In the genomic region with DNA sequence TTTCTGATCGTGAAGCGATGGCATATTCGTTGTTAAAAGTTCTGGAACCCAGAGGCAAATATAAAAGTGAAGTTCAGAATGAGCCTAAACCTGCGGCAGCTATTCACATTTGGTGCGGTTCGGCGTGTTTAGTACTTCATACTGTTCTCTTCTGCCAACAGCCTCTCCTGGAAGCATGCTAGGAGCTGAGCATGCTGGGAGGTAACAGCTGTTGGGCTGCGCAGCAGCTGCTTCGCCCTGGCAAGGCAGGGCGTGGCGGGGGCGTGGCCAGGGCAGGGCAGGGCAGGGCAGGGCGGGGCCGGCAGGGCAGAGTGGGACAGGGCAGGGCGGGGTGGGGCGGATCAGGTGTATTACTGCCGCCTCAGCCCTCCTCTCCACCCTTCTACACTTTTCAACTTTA, we compare ENCODE assay signal across 29 mouse cellular contexts.
A peak's percentile ranks its signal among the peaks of the same experiment; 100 is the strongest.
DNase-seq lines count a peak whose midpoint lies in the region; ATAC-seq and TF ChIP-seq lines count a peak whose summit lies in the region.
"Had no signal": no experiment of that assay in that cellular context is flagged by ENCODE, and none has a peak within 500 bp of the region (broad histone marks: within the 10 kb centered on the region; RNA-seq: fewer than 3 reads in every experiment).

No protein-coding gene starts in this region.

- no peak overlapping the region for H3ac ChIP-seq in myocyte (ENCODE audit: control insufficient read depth, insufficient read length)

- no peak for ATAC-seq in intestine, embryonic 14.5 days (replicated peaks; ENCODE audit: low FRiP score, low TSS enrichment, low read depth)
- ATAC-seq in intestine, postnatal 0 days, result no peak
- peak; percentile 42; the same call in 1 of the 2 replicates for ATAC-seq in liver, embryonic 12.5 days
- ATAC-seq in liver, postnatal 0 days, result no peak
- ATAC-seq: forebrain, embryonic 15.5 days had no signal

- H3K27ac ChIP-seq in intestine, embryonic 14.5 days (ENCODE audit: low read depth), result no peak overlapping the region
- H3K27ac ChIP-seq in intestine, postnatal 0 days (ENCODE audit: low read depth, low read length), result no peak overlapping the region
- H3K27ac ChIP-seq in liver, embryonic 12.5 days, result no peak overlapping the region
- H3K27ac ChIP-seq in liver, postnatal 0 days (ENCODE audit: low read depth), result no peak overlapping the region
- H3K27ac ChIP-seq: embryonic facial prominence, embryonic 10.5 days; embryonic facial prominence, embryonic 13.5 days; forebrain, embryonic 12.5 days; forebrain, embryonic 15.5 days; heart, adult 2 months; heart, embryonic 10.5 days; heart, embryonic 13.5 days; hindbrain, embryonic 12.5 days; hindbrain, embryonic 15.5 days had no signal

- no peak overlapping the region for H3K4me3 ChIP-seq in intestine, embryonic 14.5 days (ENCODE audit: low read depth, low read length)
- no peak overlapping the region for H3K4me3 ChIP-seq in intestine, postnatal 0 days (ENCODE audit: low read depth, low read length)
- no peak overlapping the region for H3K4me3 ChIP-seq in liver, embryonic 12.5 days
- no peak overlapping the region for H3K4me3 ChIP-seq in liver, postnatal 0 days (ENCODE audit: low read depth, low read length)
- no peak overlapping the region for H3K4me3 ChIP-seq in myocyte
- H3K4me3 ChIP-seq: embryonic facial prominence, embryonic 10.5 days; embryonic facial prominence, embryonic 13.5 days; erythroblast, embryonic 14.5 days; forebrain, embryonic 12.5 days; forebrain, embryonic 15.5 days; heart, adult 2 months; heart, embryonic 10.5 days; heart, embryonic 13.5 days; hindbrain, embryonic 12.5 days; hindbrain, embryonic 15.5 days had no signal

- TF ChIP-seq CTCF in intestine, postnatal 0 days (IDR thresholded peaks at IDR 0.05; ENCODE audit: low read depth), result no peak
- TF ChIP-seq CTCF in liver, postnatal 0 days (IDR thresholded peaks at IDR 0.05; ENCODE audit: low read depth), result no peak

- 0 out of 2 replicates have a peak, but pooled peaks cover 5% of the 10 kb centered on the region for H3K9me3 ChIP-seq in intestine, embryonic 14.5 days (ENCODE audit: control insufficient read depth, low read length)
- 0 out of 2 replicates have a peak, but pooled peaks cover 2% of the 10 kb centered on the region for H3K9me3 ChIP-seq in intestine, postnatal 0 days (ENCODE audit: control insufficient read depth)
- peaks cover 17% of the 10 kb centered on the region for H3K9me3 ChIP-seq in liver, embryonic 12.5 days (replicated peaks)
- no peaks in the 10 kb centered on the region; the same call in 1 of the 2 replicates for H3K9me3 ChIP-seq in liver, postnatal 0 days (ENCODE audit: low read length)
- H3K9me3 ChIP-seq: embryonic facial prominence, embryonic 10.5 days; embryonic facial prominence, embryonic 13.5 days; forebrain, embryonic 12.5 days; forebrain, embryonic 15.5 days; heart, embryonic 10.5 days; hindbrain, embryonic 12.5 days; hindbrain, embryonic 15.5 days had no signal

- WGBS in intestine, embryonic 14.5 days, result 74% methylated on average over 17 of the region's 17 CpGs
- WGBS in intestine, postnatal 0 days, result 73% methylated on average over 17 of the region's 17 CpGs
- 71% methylated on average over 17 of the region's 17 CpGs for WGBS in liver, embryonic 12.5 days (ENCODE audit: insufficient replicate concordance)
- 78% methylated on average over 16 of the region's 17 CpGs for WGBS in liver, postnatal 0 days (ENCODE audit: insufficient replicate concordance)

- no peak overlapping the region for H3K9ac ChIP-seq in intestine, embryonic 14.5 days (ENCODE audit: low read length)
- no peak overlapping the region for H3K9ac ChIP-seq in intestine, postnatal 0 days (ENCODE audit: low read depth, low read length)
- H3K9ac ChIP-seq in liver, embryonic 12.5 days, result no peak overlapping the region
- no peak overlapping the region for H3K9ac ChIP-seq in liver, postnatal 0 days (replicated peaks)
- H3K9ac ChIP-seq: embryonic facial prominence, embryonic 13.5 days; forebrain, embryonic 12.5 days; forebrain, embryonic 15.5 days; heart, embryonic 13.5 days; hindbrain, embryonic 12.5 days; hindbrain, embryonic 15.5 days had no signal

- TF ChIP-seq POLR2A in myocyte (IDR thresholded peaks at IDR 0.05; ENCODE audit: insufficient read length, low read depth), result no peak

- no peaks in the 10 kb centered on the region for H3K79me2 ChIP-seq in myocyte (ENCODE audit: control insufficient read depth, insufficient read depth)

- TF ChIP-seq EP300 in liver, postnatal 0 days (IDR thresholded peaks at IDR 0.05; ENCODE audit: low read depth), result no peak

- no peaks in the 10 kb centered on the region for H3K36me3 ChIP-seq in intestine, embryonic 14.5 days (ENCODE audit: control insufficient read depth, insufficient read depth, low read length)
- H3K36me3 ChIP-seq in intestine, postnatal 0 days (ENCODE audit: control insufficient read depth, insufficient read depth), result no peaks in the 10 kb centered on the region
- H3K36me3 ChIP-seq in liver, embryonic 12.5 days, result no peaks in the 10 kb centered on the region
- H3K36me3 ChIP-seq in liver, postnatal 0 days (replicated peaks; ENCODE audit: insufficient read depth, low read length), result no peaks in the 10 kb centered on the region
- H3K36me3 ChIP-seq in myocyte (ENCODE audit: control insufficient read depth, insufficient read depth), result no peaks in the 10 kb centered on the region
- H3K36me3 ChIP-seq: embryonic facial prominence, embryonic 10.5 days; embryonic facial prominence, embryonic 13.5 days; forebrain, embryonic 12.5 days; forebrain, embryonic 15.5 days; G1E; heart, embryonic 10.5 days; heart, embryonic 13.5 days; hindbrain, embryonic 12.5 days; hindbrain, embryonic 15.5 days had no signal

- H3K4me2 ChIP-seq in intestine, embryonic 14.5 days (ENCODE audit: low read length), result no peak overlapping the region
- no peak overlapping the region for H3K4me2 ChIP-seq in intestine, postnatal 0 days (replicated peaks; ENCODE audit: low read depth)
- H3K4me2 ChIP-seq in liver, embryonic 12.5 days, result no peak overlapping the region
- H3K4me2 ChIP-seq in liver, postnatal 0 days (ENCODE audit: low read depth, low read length), result no peak overlapping the region
- no peak overlapping the region for H3K4me2 ChIP-seq in myocyte (ENCODE audit: low read depth)
- H3K4me2 ChIP-seq: embryonic facial prominence, embryonic 13.5 days; forebrain, embryonic 12.5 days; forebrain, embryonic 15.5 days; heart, embryonic 13.5 days; hindbrain, embryonic 12.5 days; hindbrain, embryonic 15.5 days had no signal

- peak; percentile 28 for DNase-seq in intestine, embryonic 14.5 days (ENCODE audit: low spot score)
- DNase-seq in liver, postnatal 0 days, result no peak
- DNase-seq in ZHBTc4 (ENCODE audit: low read depth, low spot score), result peak; percentile 59
- DNase-seq in thymus, postnatal 14 days, result no peak
- no peak for DNase-seq in cerebellum, postnatal 14 days
- DNase-seq: adrenal gland, postnatal 14 days; B cell, adult 2 months; cerebellum, adult 11 months; cerebellum, adult 2 months; cerebellum, adult 9-11 months; cerebellum, postnatal 36 days; embryo, embryonic 11 days; gastrocnemius, postnatal 25 days; heart, adult 2 months; heart, postnatal 14 days had no signal

- no peaks in the 10 kb centered on the region for H3K4me1 ChIP-seq in intestine, embryonic 14.5 days (replicated peaks; ENCODE audit: control insufficient read depth, insufficient read depth, low read length)
- H3K4me1 ChIP-seq in intestine, postnatal 0 days (replicated peaks; ENCODE audit: control insufficient read depth, insufficient read depth, low read length), result no peaks in the 10 kb centered on the region
- peaks cover 5% of the 10 kb centered on the region for H3K4me1 ChIP-seq in liver, embryonic 12.5 days
- H3K4me1 ChIP-seq in liver, postnatal 0 days (ENCODE audit: insufficient read depth), result no peaks in the 10 kb centered on the region
- H3K4me1 ChIP-seq: embryonic facial prominence, embryonic 10.5 days; embryonic facial prominence, embryonic 13.5 days; forebrain, embryonic 12.5 days; forebrain, embryonic 15.5 days; heart, embryonic 10.5 days; heart, embryonic 13.5 days; hindbrain, embryonic 12.5 days; hindbrain, embryonic 15.5 days had no signal

- no peaks in the 10 kb centered on the region for H3K27me3 ChIP-seq in intestine, embryonic 14.5 days (replicated peaks; ENCODE audit: control insufficient read depth, insufficient read depth, low read length)
- H3K27me3 ChIP-seq in intestine, postnatal 0 days (replicated peaks; ENCODE audit: control insufficient read depth, insufficient read depth, low read length), result no peaks in the 10 kb centered on the region
- no peaks in the 10 kb centered on the region for H3K27me3 ChIP-seq in liver, embryonic 12.5 days (replicated peaks)
- no peaks in the 10 kb centered on the region for H3K27me3 ChIP-seq in liver, postnatal 0 days (ENCODE audit: insufficient read depth, low read length)
- no peaks in the 10 kb centered on the region for H3K27me3 ChIP-seq in myocyte (ENCODE audit: control insufficient read depth, insufficient read depth, insufficient read length)
- H3K27me3 ChIP-seq: CH12.LX; embryonic facial prominence, embryonic 13.5 days; forebrain, embryonic 12.5 days; forebrain, embryonic 15.5 days; heart, embryonic 13.5 days; hindbrain, embryonic 12.5 days; hindbrain, embryonic 15.5 days had no signal

TF ChIP-seq in myocyte, 11 proteins besides CTCF, POLR2A, EP300 and RAD21:
- peak in 2 of 3 experiments; percentile 25 to 62 for TF ChIP-seq MYOG (IDR thresholded peaks at IDR 0.05; ENCODE audit: control insufficient read depth in 1 of 3, insufficient read depth in 1 of 3, insufficient read length in 2 of 3, low read depth in 2 of 3)
- TF ChIP-seq E2F4 (IDR thresholded peaks at IDR 0.05; ENCODE audit: insufficient read depth), result no peak
- no peak for TF ChIP-seq TCF12 (IDR thresholded peaks at IDR 0.05; ENCODE audit: insufficient read depth, poor library complexity, severe bottlenecking)
- no peak for TF ChIP-seq MAX (IDR thresholded peaks at IDR 0.05; ENCODE audit: low read depth)
- TF ChIP-seq SRF (IDR thresholded peaks at IDR 0.05; ENCODE audit: control insufficient read depth, insufficient read length, low read depth), result no peak
- TF ChIP-seq MYOD1 (IDR thresholded peaks at IDR 0.05; ENCODE audit: control insufficient read depth in 1 of 3, insufficient read length in 2 of 3, low read depth in 2 of 3), result peak in 1 of 3 experiments; percentile 68
- no peak for TF ChIP-seq TCF3 (IDR thresholded peaks at IDR 0.05; ENCODE audit: insufficient read length, low read depth)

Comparison
In these comparisons a context has a peak if more than half of its experiments do, and no peak if none do; other contexts are left out.
1. DNase-seq: peak in intestine, embryonic 14.5 days (single experiment) and ZHBTc4 (single experiment); none in liver, postnatal 0 days (single experiment), thymus, postnatal 14 days (single experiment) and cerebellum, postnatal 14 days (0 of 2).